Mouse (Mus musculus): Measurements from ENCODE around the gene Olfr981.
"Not testable (repeated sequence)": the region's sequence is repeated elsewhere in the genome, so short reads cannot be mapped to it uniquely, and the experiment has no call there.

Gene Olfr981

GRCm38 (mm10) chr9:40021164-40021563 is at the start of gene Olfr981:
Gene Olfr981 (plus strand): TSS chr9:40021464.
- in situ Hi-C loops (cut with MboI, MseI): no loop called here

- in situ Hi-C loops (cut with MboI, MseI): not testable (repeated sequence)
Measured at GRCm38 (mm10) chr9:39976581-39977145, 44.6 kb upstream of the Olfr981 start.

GRCm38 (mm10) chr9:39991813-39992212 is 29.5 kb upstream of the Olfr981 start, which contains the start of gene Olfr978:
Gene Olfr978 (plus strand): TSS chr9:39992113.
- in situ Hi-C loops (cut with MboI, MseI): no loop called here

GRCm38 (mm10) chr9:40003365-40003764 is 17.9 kb upstream of the Olfr981 start, which contains the start of gene Olfr979:
Gene Olfr979 (minus strand): TSS chr9:40003465.
- in situ Hi-C loops (cut with MboI, MseI): no loop called here

- in situ Hi-C loops (cut with MboI, MseI): no loop called here
Measured at GRCm38 (mm10) chr9:40009482-40009881, 11.8 kb upstream of the Olfr981 start, which contains the start of gene Olfr980. Gene Olfr980 (minus strand): TSS chr9:40009582.

GRCm38 (mm10) chr9:40050138-40050537 is 28.9 kb downstream of the Olfr981 start:
- in situ Hi-C loops (cut with MboI, MseI): no loop called here

- in situ Hi-C loops (cut with MboI, MseI): no loop called here
Measured at GRCm38 (mm10) chr9:40073529-40073928, 52.3 kb downstream of the Olfr981 start, which contains the start of gene Olfr982. Gene Olfr982 (plus strand): TSS chr9:40073829.
